Mouse (Mus musculus) midbrain, postnatal 0 days (tissue): ENCODE measurements around the gene Rbm48. TPM values are rescaled to one million over a fixed set of nuclear protein-coding genes. Genes with fewer than 3 reads are reported as not detected.

Experiments used
- ATAC-seq: fragments of 200-750 bp; cut with Nextera tagmentation; 2 replicates; pipeline ENCODE4 v1.8.0; 2017; ENCODE audit warnings: moderate number of reproducible peaks, mild to moderate bottlenecking, moderate TSS enrichment, moderate library complexity; ENCODE audit not compliant: low FRiP score
- DNase-seq: peaks from one replicate; pipeline ENCODE4 v3.0.0-alpha.2; 2015; ENCODE audit warnings: low spot score
- H3K27ac ChIP-seq: fragments of 300-500 bp; sonication (generic); 2 replicates; pipeline ENCODE4 v1.5.1; 2014; ENCODE audit warnings: low read depth, mild to moderate bottlenecking, low read length, mixed read lengths
- H3K27me3 ChIP-seq: fragments of 300-500 bp; sonication (generic); 2 replicates; pipeline ENCODE4 v1.6.1; 2014; ENCODE audit warnings: low read length, control low read depth, mixed read lengths; ENCODE audit not compliant: insufficient read depth
- H3K36me3 ChIP-seq: fragments of 300-500 bp; sonication (generic); 2 replicates; pipeline ENCODE4 v1.6.1; 2014; ENCODE audit warnings: low read length, control low read depth, mixed read lengths; ENCODE audit not compliant: insufficient read depth
- H3K4me1 ChIP-seq: fragments of 300-500 bp; sonication (generic); 2 replicates; pipeline ENCODE4 v1.6.1; 2014; ENCODE audit warnings: mild to moderate bottlenecking, control low read depth, antibody characterized with exemption, low read length, mixed read lengths; ENCODE audit not compliant: insufficient read depth
- H3K4me2 ChIP-seq: fragments of 300-500 bp; sonication (generic); 2 replicates; pipeline ENCODE4 v1.6.1; 2014; ENCODE audit warnings: low read depth, mild to moderate bottlenecking, low read length, mixed read lengths; ENCODE audit not compliant: poor library complexity, severe bottlenecking
- H3K4me3 ChIP-seq: fragments of 300-500 bp; sonication (generic); 2 replicates; pipeline ENCODE4 v1.5.1; 2014; ENCODE audit warnings: low read depth, mild to moderate bottlenecking, low read length, moderate library complexity
- H3K9ac ChIP-seq: fragments of 300-500 bp; sonication (generic); replicated peaks from 2 replicates; pipeline ENCODE4 v1.6.1; 2014; ENCODE audit warnings: mild to moderate bottlenecking, low read length, moderate library complexity, mixed read lengths; ENCODE audit not compliant: poor library complexity, severe bottlenecking
- H3K9me3 ChIP-seq: fragments of 300-500 bp; sonication (generic); 2 replicates; pipeline ENCODE4 v1.6.1; 2016; ENCODE audit warnings: low read length, control low read depth
- CTCF ChIP-seq: IDR thresholded peaks from 2 replicates; pipeline ENCODE4 v1.5.1; 2016; ENCODE audit warnings: antibody characterized with exemption, mild to moderate bottlenecking
- WGBS: fragments of 180-500 bp; shearing (Covaris S2); extraction: QIAGEN DNeasy Blood & Tissue Kit; methylation state at CpG from one replicate; pipeline ENCODE4 v1.1.7; 2014; 5-methylcytosine and 5-hydroxymethylcytosine counted together
- polyA plus RNA-seq: library from polyadenylated mRNA; unstranded; fragments of >200 nt; fragmentation: Nextera tagmentation; extraction: Ambion mirVana; gene quantifications from 2 replicates; pipeline ENCODE4 v1.2.1, GENCODE M21; 2015
- total RNA-seq: library from RNA; depleted of rRNA; stranded (reverse); fragments of >200 nt; gene quantifications from 2 replicates; pipeline ENCODE4 v1.2.3, GENCODE M21; 2014

Gene Rbm48
- total and polyA plus RNA-seq, 2 experiments from 2014 or later, result 17.0 to 18.3 TPM

DNA sequence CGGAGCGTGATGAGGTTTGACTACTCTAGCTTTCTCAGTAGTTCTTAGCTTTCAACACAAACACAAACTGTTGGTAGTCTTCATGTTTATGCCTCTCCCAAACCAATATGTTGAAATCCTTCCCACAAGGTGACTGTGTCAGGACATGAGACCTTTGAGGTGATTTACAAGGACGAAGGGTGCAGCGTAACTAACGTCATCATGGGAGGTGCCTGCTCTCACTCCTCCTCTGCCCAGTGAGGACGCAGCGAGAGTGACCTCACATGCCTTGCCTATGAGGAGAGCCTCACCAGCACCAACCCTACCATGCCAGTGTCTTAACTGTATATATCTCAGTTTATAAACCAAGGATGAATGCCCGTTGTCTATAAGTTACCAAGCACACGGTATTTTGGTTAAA is 10.7 kb upstream of the Rbm48 start:
- 95% methylated on average over 9 of the region's 9 CpGs for WGBS
- H3K4me2 ChIP-seq, result no peak overlapping the region
- DNase-seq (no peak), ATAC-seq (no peak)
- no peaks in the 10 kb centered on the region for H3K9me3 ChIP-seq
- H3K4me1 ChIP-seq, result no peaks in the 10 kb centered on the region
- H3K36me3 ChIP-seq, result peaks cover 55% of the 10 kb centered on the region
- no peak overlapping the region for H3K4me3 ChIP-seq
- TF ChIP-seq CTCF, result no peak
- no peaks in the 10 kb centered on the region for H3K27me3 ChIP-seq
- H3K27ac ChIP-seq, result no peak overlapping the region
- no peak overlapping the region for H3K9ac ChIP-seq

DNA sequence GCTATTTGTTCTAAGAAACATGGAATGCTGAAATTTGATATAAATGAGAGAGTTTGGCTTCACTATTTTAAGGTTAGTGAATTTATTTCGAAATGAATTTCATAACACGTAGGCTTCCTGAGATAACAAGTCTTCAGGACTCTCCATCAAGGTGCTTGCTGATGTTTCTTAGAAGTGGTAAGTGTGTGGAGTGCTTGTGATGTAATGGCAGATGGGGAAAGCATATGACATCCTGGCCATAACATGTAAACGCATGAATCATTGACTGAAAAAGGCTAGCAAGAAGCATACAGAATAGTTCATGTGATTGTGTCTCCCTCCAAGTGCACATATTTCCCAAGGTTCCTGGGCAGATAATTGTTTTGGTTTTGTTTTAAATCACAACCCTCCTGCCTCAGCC is 4.4 kb upstream of the Rbm48 start:
- Histone ChIP-seq H3K4me2 (no peak overlapping the region), H3K4me1 (peaks cover 3% of the 10 kb centered on the region; the same call in 1 of the 2 replicates), H3K9ac (no peak overlapping the region), H3K36me3 (peaks cover 19% of the 10 kb centered on the region), H3K4me3 (no peak overlapping the region), H3K9me3 (no peaks in the 10 kb centered on the region), H3K27ac (no peak overlapping the region), H3K27me3 (no peaks in the 10 kb centered on the region)
- no peak for TF ChIP-seq CTCF
- WGBS, result 92% methylated on average over 3 of the region's 3 CpGs
- ATAC-seq (no peak), DNase-seq (no peak)

DNA sequence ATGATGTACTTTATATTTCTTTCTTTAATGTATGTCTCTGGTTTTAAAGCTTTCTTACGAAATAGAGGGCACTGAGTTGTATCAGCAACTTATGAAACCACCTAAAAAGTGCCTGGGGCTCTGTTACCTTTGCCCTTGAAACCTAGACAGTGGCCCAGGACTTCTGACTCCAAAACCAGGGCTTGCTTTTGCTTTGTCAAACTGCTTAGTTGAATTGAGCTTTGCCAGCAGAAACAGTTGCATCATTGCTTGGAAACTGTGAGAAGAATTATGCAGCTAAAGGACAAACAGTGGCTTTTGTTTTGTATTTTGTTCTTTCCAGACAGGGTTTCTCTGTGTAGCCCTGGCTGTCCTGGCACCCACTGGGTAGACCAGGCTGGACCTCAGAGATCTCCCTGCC is 3.9 kb upstream of the Rbm48 start:
- no peak for DNase-seq
- Histone ChIP-seq H3K9ac (no peak overlapping the region), H3K9me3 (no peaks in the 10 kb centered on the region), H3K27ac (no peak overlapping the region), H3K36me3 (peaks cover 14% of the 10 kb centered on the region), H3K4me3 (no peak overlapping the region), H3K4me1 (peaks cover 3% of the 10 kb centered on the region; the same call in 1 of the 2 replicates), H3K4me2 (no peak overlapping the region), H3K27me3 (no peaks in the 10 kb centered on the region)
- WGBS, result 77% methylated on average over 1 of the region's 1 CpGs
- no peak for TF ChIP-seq CTCF
- no peak for ATAC-seq

DNA sequence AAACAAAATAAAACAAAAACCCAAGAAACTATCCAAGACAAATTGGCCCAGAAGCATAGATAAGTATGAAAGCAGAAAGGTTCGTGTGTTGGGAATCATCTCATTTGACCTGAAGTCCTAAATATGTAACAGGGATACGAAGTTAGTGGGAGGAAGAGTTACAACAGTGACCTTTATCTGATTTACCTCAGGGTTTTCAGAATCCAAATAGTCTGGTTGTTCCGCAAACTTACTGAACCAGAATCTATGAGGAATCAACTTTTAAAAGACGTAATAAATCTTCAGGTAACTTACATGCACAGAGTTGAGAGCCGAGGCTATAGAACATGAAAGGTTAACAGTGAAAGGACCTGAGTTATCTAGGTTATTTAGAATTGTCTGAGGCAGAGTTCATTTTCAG is 2.4 kb upstream of the Rbm48 start:
- Histone ChIP-seq H3K27ac (no peak overlapping the region), H3K4me1 (peaks cover 7% of the 10 kb centered on the region; the same call in 1 of the 2 replicates), H3K36me3 (0 out of 2 replicates have a peak, but pooled peaks cover under 1% of the 10 kb centered on the region), H3K4me2 (no peak overlapping the region), H3K9me3 (no peaks in the 10 kb centered on the region), H3K27me3 (no peaks in the 10 kb centered on the region), H3K4me3 (no peak overlapping the region), H3K9ac (no peak overlapping the region)
- TF ChIP-seq CTCF, result no peak
- DNase-seq (no peak), ATAC-seq (no peak)
- WGBS, result 95% methylated on average over 5 of the region's 5 CpGs

DNA sequence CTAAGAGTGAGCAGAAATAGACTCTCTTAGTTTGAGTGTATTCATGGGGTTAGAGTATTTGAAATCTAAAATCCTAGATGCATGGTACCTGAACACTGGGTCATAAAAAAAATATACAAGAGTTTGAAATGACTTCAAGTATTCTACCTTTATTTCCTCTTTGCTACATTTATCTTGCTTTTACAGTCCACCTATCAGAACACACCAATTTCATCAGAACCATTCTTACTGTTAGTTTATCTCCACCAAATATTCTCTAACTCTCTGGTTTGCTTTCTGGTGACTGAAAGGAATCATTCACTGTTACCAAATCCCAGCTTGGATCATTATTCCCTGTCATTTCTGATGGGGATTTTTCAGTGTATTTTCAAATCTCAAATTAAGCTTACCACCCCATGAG is 786 bp upstream of the Rbm48 start:
- peak overlapping the region; percentile 72 for H3K4me2 ChIP-seq
- H3K9me3 ChIP-seq, result no peaks in the 10 kb centered on the region
- DNase-seq, result no peak
- H3K9ac ChIP-seq, result peak overlapping the region; percentile 77; the same call in 1 of the 2 replicates
- no peak for TF ChIP-seq CTCF
- H3K27ac ChIP-seq, result no peak overlapping the region
- peaks cover 7% of the 10 kb centered on the region; the same call in 1 of the 2 replicates for H3K4me1 ChIP-seq
- no peak for ATAC-seq
- peak overlapping the region; percentile 72 for H3K4me3 ChIP-seq
- H3K27me3 ChIP-seq, result no peaks in the 10 kb centered on the region
- H3K36me3 ChIP-seq, result 0 out of 2 replicates have a peak, but pooled peaks cover 2% of the 10 kb centered on the region

DNA sequence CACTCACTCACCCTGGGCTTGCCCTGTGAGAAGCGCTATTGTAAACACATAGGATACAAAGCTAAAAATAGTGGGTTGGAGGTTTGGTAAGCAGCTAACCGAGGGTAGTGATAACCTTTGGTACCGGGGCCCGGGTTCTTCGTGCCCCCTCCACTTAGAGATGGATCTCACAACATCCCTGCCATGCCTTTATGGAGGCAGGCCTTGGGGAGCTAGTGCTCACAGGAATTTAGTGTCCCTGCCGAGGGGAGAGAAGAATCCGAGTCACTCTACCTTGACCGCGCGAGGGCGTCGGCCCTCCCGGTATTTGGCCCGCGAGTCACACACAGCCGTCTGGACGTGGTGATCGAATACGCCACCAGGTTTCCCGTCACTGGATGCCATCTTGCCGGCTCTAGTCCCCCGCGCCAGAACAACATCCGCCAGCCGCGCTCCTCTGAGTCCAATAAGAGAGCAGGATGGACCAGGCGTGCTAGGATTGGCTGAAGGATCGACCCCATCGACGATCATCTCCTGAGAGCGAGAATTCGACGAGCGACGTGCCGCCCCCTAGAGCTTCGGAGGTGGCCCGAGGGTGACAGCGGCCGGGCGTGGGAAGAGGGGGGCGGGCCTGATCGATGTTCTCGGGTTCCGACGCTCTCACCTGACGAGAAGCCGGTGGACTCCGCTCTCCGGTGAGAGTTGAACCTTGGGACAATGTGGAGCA is 539 bp downstream of the Rbm48 start, which contains the start of gene Pex1:
Gene Pex1 (plus strand): TSS at position 374 of the 706 bp plus-strand sequence.
- peak within 1 kb of the TSS; percentile 72 for H3K4me3 ChIP-seq
- peak within 1 kb of the TSS; percentile 87 for H3K27ac ChIP-seq
- peak within 1 kb of the TSS; percentile 77 for H3K9ac ChIP-seq
- no peaks in the 10 kb centered on the region for H3K9me3 ChIP-seq
- H3K4me1 ChIP-seq, result peaks cover 7% of the 10 kb centered on the region; the same call in 1 of the 2 replicates
- peak; percentile 65 for TF ChIP-seq CTCF
- ATAC-seq (peak; percentile 98), DNase-seq (peak; percentile 98)
- peak within 1 kb of the TSS; percentile 72 for H3K4me2 ChIP-seq
- H3K27me3 ChIP-seq, result no peaks in the 10 kb centered on the region
- H3K36me3 ChIP-seq, result peaks cover 12% of the 10 kb centered on the region
- under 1% methylated on average over 50 of the region's 50 CpGs for WGBS
